Mouse (Mus musculus): ENCODE measurements around the gene Gpsm2. TPM values are rescaled to one million over a fixed set of nuclear protein-coding genes. Genes with fewer than 3 reads are reported as not detected.
A peak's percentile ranks its signal among the peaks of the same experiment; 100 is the strongest.

Gpsm2 gene
- total and polyA plus RNA-seq, 3 experiments, result 0.57 to 0.94 (median 0.82) TPM

- intact Hi-C loops (cut with DNase I), result no loop called here
- H3K4me3 ChIP-seq, result no peak overlapping the region
- no peaks in the 10 kb centered on the region for H3K36me3 ChIP-seq (ENCODE audit: control insufficient read depth, insufficient read depth, low read length)
- no peaks in the 10 kb centered on the region for H3K4me1 ChIP-seq (ENCODE audit: control insufficient read depth, insufficient read depth, low read length)
- H3K27ac ChIP-seq, result no peak overlapping the region
- no peak overlapping the region for H3K9ac ChIP-seq (ENCODE audit: low read depth, low read length)
- no peaks in the 10 kb centered on the region for H3K79me2 ChIP-seq (replicated peaks; ENCODE audit: control insufficient read depth, insufficient read depth, low read length)
- 85% methylated on average over 4 of the region's 4 CpGs for WGBS
- H3K27me3 ChIP-seq (ENCODE audit: control insufficient read depth, insufficient read depth, low read length), result no peaks in the 10 kb centered on the region
- TF ChIP-seq CTCF (IDR thresholded peaks at IDR 0.05) (no peak), POLR2A (IDR thresholded peaks at IDR 0.05; ENCODE audit: insufficient read depth, low read depth, low read length) (no peak), EP300 (IDR thresholded peaks at IDR 0.05; ENCODE audit: insufficient read depth, low read depth, low read length) (no peak)
- DNase-seq, result no peak
Measured at GRCm38 (mm10) chr3:108640998-108641397, 81.1 kb downstream of the Gpsm2 start.

DNA sequence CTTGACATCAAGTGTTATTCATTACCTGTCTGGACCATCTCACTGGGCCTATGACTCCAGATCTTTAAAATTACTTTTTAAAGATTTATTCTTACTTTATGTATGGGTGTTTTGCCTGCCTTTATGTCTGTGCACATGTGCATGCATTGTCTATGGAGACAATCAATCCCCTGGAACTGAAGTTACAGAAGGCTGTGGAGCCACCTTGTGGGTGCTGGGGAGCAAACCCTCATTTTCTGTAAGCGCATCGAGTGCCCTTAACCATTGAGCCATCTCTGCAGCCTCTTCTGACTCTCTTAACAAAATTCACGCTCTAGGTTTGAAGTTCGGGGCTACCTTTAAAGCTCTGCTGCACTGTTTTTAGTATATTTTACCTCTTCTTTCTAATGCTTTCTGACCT is 82.7 kb downstream of the Gpsm2 start:
- no peaks in the 10 kb centered on the region for H3K79me2 ChIP-seq (replicated peaks; ENCODE audit: control insufficient read depth, insufficient read depth, low read length)
- WGBS, result 87% methylated on average over 4 of the region's 4 CpGs
- H3K4me1 ChIP-seq (ENCODE audit: control insufficient read depth, insufficient read depth, low read length), result no peaks in the 10 kb centered on the region
- no peak overlapping the region for H3K9ac ChIP-seq (ENCODE audit: low read depth, low read length)
- H3K27me3 ChIP-seq (ENCODE audit: control insufficient read depth, insufficient read depth, low read length), result no peaks in the 10 kb centered on the region
- H3K4me3 ChIP-seq, result no peak overlapping the region
- DNase-seq, result no peak
- intact Hi-C loops (cut with DNase I), result no loop called here
- no peaks in the 10 kb centered on the region for H3K36me3 ChIP-seq (ENCODE audit: control insufficient read depth, insufficient read depth, low read length)
- no peak overlapping the region for H3K27ac ChIP-seq
- TF ChIP-seq CTCF (IDR thresholded peaks at IDR 0.05) (peak; percentile 10; the same call in 1 of the 2 replicates), POLR2A (IDR thresholded peaks at IDR 0.05; ENCODE audit: insufficient read depth, low read depth, low read length) (no peak)

GRCm38 (mm10) chr3:108634761-108635160 is 87.3 kb downstream of the Gpsm2 start:
- Histone ChIP-seq H3K79me2 (replicated peaks; ENCODE audit: control insufficient read depth, insufficient read depth, low read length) (no peaks in the 10 kb centered on the region), H3K27me3 (ENCODE audit: control insufficient read depth, insufficient read depth, low read length) (no peaks in the 10 kb centered on the region), H3K36me3 (ENCODE audit: control insufficient read depth, insufficient read depth, low read length) (no peaks in the 10 kb centered on the region), H3K27ac (no peak overlapping the region), H3K9ac (ENCODE audit: low read depth, low read length) (no peak overlapping the region), H3K4me1 (ENCODE audit: control insufficient read depth, insufficient read depth, low read length) (no peaks in the 10 kb centered on the region), H3K4me3 (no peak overlapping the region)
- intact Hi-C loops (cut with DNase I), result no loop called here
- DNase-seq, result no peak
- TF ChIP-seq CTCF (IDR thresholded peaks at IDR 0.05), result no peak
- 94% methylated on average over 5 of the region's 5 CpGs for WGBS

Other genes starting within 250 kb of the Gpsm2 start
- gene 1700013F07Rik, start 188.2 kb downstream of the Gpsm2 start, total RNA-seq (2021), result not detected
- 0.86 TPM in 1 of 2 replicates, not detected in the other for gene 1700013F07Rik, start 188.2 kb downstream of the Gpsm2 start, polyA plus RNA-seq (2012; rRNA removed)
- under 1 TPM in 1 of 2 experiments, not detected in 1; 0.07 TPM for gene 5330417C22Rik, start 185.8 kb downstream of the Gpsm2 start, total RNA-seq (2021)
- gene 5330417C22Rik, start 185.8 kb downstream of the Gpsm2 start, polyA plus RNA-seq (2012; rRNA removed), result 0.59 and 1.8 TPM in 2 replicates
- gene Tmem167b, start 159.8 kb downstream of the Gpsm2 start, total RNA-seq (2021), result 10 to 100 TPM; 25.5 to 28.4 TPM
- 6.3 and 8.3 TPM in 2 replicates for gene Tmem167b, start 159.8 kb downstream of the Gpsm2 start, polyA plus RNA-seq (2012; rRNA removed)
- gene Taf13, start 150.6 kb downstream of the Gpsm2 start, total RNA-seq (2021), result 10 to 100 TPM; 11.1 to 14.4 TPM
- gene Taf13, start 150.6 kb downstream of the Gpsm2 start, polyA plus RNA-seq (2012; rRNA removed), result 4.5 and 7.5 TPM in 2 replicates
- 1 to 10 TPM; 8.2 to 9.2 TPM for gene Wdr47, start 131.0 kb downstream of the Gpsm2 start, total RNA-seq (2021)
- 3.7 and 7.0 TPM in 2 replicates for gene Wdr47, start 131.0 kb downstream of the Gpsm2 start, polyA plus RNA-seq (2012; rRNA removed)
- 10 to 100 TPM; 42.7 to 52.0 TPM for gene Clcc1, start 68.4 kb downstream of the Gpsm2 start, total RNA-seq (2021)
- gene Clcc1, start 68.4 kb downstream of the Gpsm2 start, polyA plus RNA-seq (2012; rRNA removed), result 34.0 and 45.2 TPM in 2 replicates
- gene Aknad1, start 17.3 kb upstream of the Gpsm2 start, total RNA-seq (2021), result under 1 TPM in 1 of 2 experiments, not detected in 1; 0.05 TPM
- 0.04 and 0.06 TPM in 2 replicates for gene Aknad1, start 17.3 kb upstream of the Gpsm2 start, polyA plus RNA-seq (2012; rRNA removed)
- 10 to 100 TPM; 25.7 to 27.3 TPM for gene Stxbp3, start 118.2 kb upstream of the Gpsm2 start, total RNA-seq (2021)
- 7.0 and 11.8 TPM in 2 replicates for gene Stxbp3, start 118.2 kb upstream of the Gpsm2 start, polyA plus RNA-seq (2012; rRNA removed)
- under 1 TPM; 0.08 to 0.16 TPM for gene Fndc7, start 167.7 kb upstream of the Gpsm2 start, total RNA-seq (2021)
- 0.27 and 0.47 TPM in 2 replicates for gene Fndc7, start 167.7 kb upstream of the Gpsm2 start, polyA plus RNA-seq (2012; rRNA removed)
- 10 to 100 TPM; 17.3 to 21.1 TPM for gene Prpf38b, start 189.4 kb upstream of the Gpsm2 start, total RNA-seq (2021)
- 13.6 and 17.8 TPM in 2 replicates for gene Prpf38b, start 189.4 kb upstream of the Gpsm2 start, polyA plus RNA-seq (2012; rRNA removed)
- not detected for gene Henmt1, start 217.6 kb upstream of the Gpsm2 start, total RNA-seq (2021)
- gene Henmt1, start 217.6 kb upstream of the Gpsm2 start, polyA plus RNA-seq (2012; rRNA removed), result not detected in 2 replicates
- gene Gm9857, start 218.1 kb upstream of the Gpsm2 start, total RNA-seq (2021), result not detected
- not detected in 2 replicates for gene Gm9857, start 218.1 kb upstream of the Gpsm2 start, polyA plus RNA-seq (2012; rRNA removed)